Mouse (Mus musculus) bone marrow macrophage, adult 2 months (primary cell): ENCODE measurements around the gene Rapgef5. TPM values are rescaled to one million over a fixed set of nuclear protein-coding genes. Genes with fewer than 3 reads are reported as not detected.

Source experiments
- H3K27ac ChIP-seq: 2 replicates; pipeline ENCODE4 v1.5.1; 2012; ENCODE audit warnings: low read depth, low read length; ENCODE audit not compliant: insufficient read depth
- H3K4me1 ChIP-seq: 2 replicates; pipeline ENCODE4 v1.6.1; 2012; ENCODE audit warnings: low read length; ENCODE audit not compliant: control insufficient read depth, insufficient read depth
- H3K4me3 ChIP-seq: 2 replicates; pipeline ENCODE4 v1.5.1; 2012; ENCODE audit warnings: mild to moderate bottlenecking, low read length, moderate library complexity; ENCODE audit not compliant: insufficient read depth
- CTCF ChIP-seq: IDR thresholded peaks from 2 replicates; pipeline ENCODE4 v1.5.1; 2012; ENCODE audit warnings: low read depth, mild to moderate bottlenecking, low read length, moderate library complexity
- POLR2A ChIP-seq: IDR thresholded peaks from 2 replicates; pipeline ENCODE4 v1.6.1; 2012; ENCODE audit warnings: mild to moderate bottlenecking, low read depth, low read length, borderline replicate concordance
- polyA plus RNA-seq: library from polyadenylated mRNA; stranded (reverse); fragments of >200 nt; gene quantifications from 2 replicates; pipeline ENCODE4 v1.2.4, GENCODE M21; 2012; ENCODE audit not compliant: missing spikeins, insufficient read depth, insufficient read length

The Rapgef5 gene
- polyA plus RNA-seq, 1 experiment: 28.7 TPM

- TF ChIP-seq CTCF (no peak), POLR2A (no peak)
- Histone ChIP-seq H3K4me3 (no peak overlapping the region), H3K4me1 (peaks cover 32% of the 10 kb centered on the region), H3K27ac (no peak overlapping the region)
Observed at GRCm38 (mm10) chr12:117681273-117681672, 165.0 kb downstream of the Rapgef5 start.

- H3K27ac ChIP-seq: no peak overlapping the region
- TF ChIP-seq CTCF (no peak), POLR2A (no peak)
- peaks cover 32% of the 10 kb centered on the region for H3K4me1 ChIP-seq
- H3K4me3 ChIP-seq: no peak overlapping the region
Observed at GRCm38 (mm10) chr12:117683377-117683776, 167.1 kb downstream of the Rapgef5 start.

- peaks cover 30% of the 10 kb centered on the region for H3K4me1 ChIP-seq
Observed at GRCm38 (mm10) chr12:117683984-117684383, 167.7 kb downstream of the Rapgef5 start.

GRCm38 (mm10) chr12:117684788-117685187 lies 168.5 kb downstream of the Rapgef5 start:
- TF ChIP-seq CTCF (no peak), POLR2A (no peak)
- Histone ChIP-seq H3K27ac (no peak overlapping the region), H3K4me3 (no peak overlapping the region), H3K4me1 (peaks cover 23% of the 10 kb centered on the region)

More at GRCm38 (mm10) chr12:117683984-117684383, 167.7 kb downstream of the Rapgef5 start:
- TF ChIP-seq CTCF (no peak), POLR2A (no peak)
- no peak overlapping the region for H3K4me3 ChIP-seq
- H3K27ac ChIP-seq: no peak overlapping the region

GRCm38 (mm10) chr12:117685336-117685735 lies 169.1 kb downstream of the Rapgef5 start:
- TF ChIP-seq CTCF: no peak
- TF ChIP-seq POLR2A: no peak
- no peak overlapping the region for H3K4me3 ChIP-seq
- peaks cover 18% of the 10 kb centered on the region for H3K4me1 ChIP-seq
- no peak overlapping the region for H3K27ac ChIP-seq

GRCm38 (mm10) chr12:117686732-117687131 lies 170.5 kb downstream of the Rapgef5 start:
- H3K4me3 ChIP-seq: no peak overlapping the region
- no peak for TF ChIP-seq POLR2A
- no peak for TF ChIP-seq CTCF
- H3K4me1 ChIP-seq: peaks cover 7% of the 10 kb centered on the region; the same call in 1 of the 2 replicates
- no peak overlapping the region for H3K27ac ChIP-seq

GRCm38 (mm10) chr12:117688655-117689548 lies 172.6 kb downstream of the Rapgef5 start:
- Histone ChIP-seq H3K27ac (no peak overlapping the region), H3K4me3 (no peak overlapping the region), H3K4me1 (peaks cover 7% of the 10 kb centered on the region; the same call in 1 of the 2 replicates)
- TF ChIP-seq POLR2A (no peak), CTCF (no peak)

GRCm38 (mm10) chr12:117691336-117691735 lies 175.1 kb downstream of the Rapgef5 start:
- Histone ChIP-seq H3K4me1 (no peaks in the 10 kb centered on the region), H3K4me3 (no peak overlapping the region), H3K27ac (no peak overlapping the region)
- TF ChIP-seq POLR2A: no peak
- TF ChIP-seq CTCF: no peak

- Histone ChIP-seq H3K4me3 (no peak overlapping the region), H3K27ac (no peak overlapping the region), H3K4me1 (no peaks in the 10 kb centered on the region)
- TF ChIP-seq POLR2A: no peak
- TF ChIP-seq CTCF: no peak
Observed at GRCm38 (mm10) chr12:117692775-117693174, 176.5 kb downstream of the Rapgef5 start.
